Mouse (Mus musculus) left cerebral cortex, adult 18-20 months (tissue): ENCODE measurements around the gene Sorbs2. TPM values are rescaled to one million over a fixed set of nuclear protein-coding genes. Genes with fewer than 3 reads are reported as not detected.
A peak's percentile ranks its signal among the peaks of the same experiment; 100 is the strongest.

Experiments
- DNase-seq, 2 experiments: peaks; one replicate each; pipeline ENCODE4 v3.0.0; 2021 to 2022; ENCODE audit warnings: low spot score in 2 of 2, mixed read lengths in 1 of 2
- total RNA-seq, 2 experiments: library from RNA; stranded (reverse); gene quantifications; 2 replicates each; pipeline ENCODE4 v1.2.3; 2021

The Sorbs2 gene
- total RNA-seq, 2 experiments from 2014 or later = 284 to 324 TPM

DNA sequence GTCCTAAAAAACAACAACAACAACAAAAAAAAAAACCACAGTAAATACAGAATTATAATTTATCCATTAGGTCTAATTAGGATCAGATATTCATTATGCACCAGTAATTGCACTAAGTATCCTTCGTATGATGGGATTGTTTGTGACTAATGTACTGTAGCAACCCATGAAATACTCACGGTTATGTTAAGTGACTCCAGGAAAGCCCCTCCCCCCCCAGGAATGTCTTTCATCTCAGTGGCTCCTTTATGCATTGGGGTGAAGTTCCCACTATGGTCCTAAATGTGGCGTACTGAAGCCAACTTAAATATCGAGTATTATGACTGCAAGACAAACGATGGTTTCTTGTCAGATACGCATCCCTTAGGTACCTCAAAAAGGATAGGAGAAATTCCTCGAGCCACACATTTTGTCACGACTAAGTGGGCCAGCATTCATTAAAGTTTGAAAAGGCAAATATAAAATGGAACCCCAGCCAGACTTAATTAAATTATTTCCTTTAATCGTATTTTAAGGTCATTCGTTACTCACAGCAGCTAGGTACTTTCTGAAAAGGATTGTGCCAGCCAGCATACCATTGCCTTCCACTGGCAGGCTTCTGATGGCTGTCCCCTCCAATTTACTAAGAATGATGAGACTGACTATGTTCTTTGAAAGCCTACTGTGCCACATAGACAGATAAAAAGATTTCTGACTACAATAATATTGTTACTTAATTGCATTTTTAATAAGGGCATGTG lies 169.7 kb downstream of the Sorbs2 start:
- DNase-seq = no peak

- DNase-seq = no peak
Measured at GRCm38 (mm10) chr8:45677854-45678241, 170.3 kb downstream of the Sorbs2 start.

DNA sequence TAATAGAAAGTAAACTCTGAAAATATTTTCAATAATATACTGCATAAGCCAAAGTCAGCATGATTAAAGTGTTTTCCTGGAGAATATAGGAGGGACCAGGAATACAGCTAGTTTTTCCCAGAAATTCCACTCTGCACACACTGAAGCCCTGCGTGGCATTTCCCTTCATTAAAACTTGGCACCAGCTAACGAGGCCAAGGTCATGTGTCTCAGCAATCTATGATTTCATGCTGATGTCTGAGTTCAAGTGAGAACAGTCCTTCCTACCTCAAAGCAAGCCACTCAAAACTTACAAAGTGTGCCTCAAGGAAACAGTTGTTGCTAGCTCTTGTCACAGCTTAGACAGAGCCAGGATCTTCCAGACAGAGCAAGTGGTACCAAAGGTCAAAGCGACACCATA lies 173.6 kb downstream of the Sorbs2 start:
- no peak for DNase-seq

- no peak for DNase-seq
Measured at GRCm38 (mm10) chr8:45682845-45683383, 175.3 kb downstream of the Sorbs2 start.

DNA sequence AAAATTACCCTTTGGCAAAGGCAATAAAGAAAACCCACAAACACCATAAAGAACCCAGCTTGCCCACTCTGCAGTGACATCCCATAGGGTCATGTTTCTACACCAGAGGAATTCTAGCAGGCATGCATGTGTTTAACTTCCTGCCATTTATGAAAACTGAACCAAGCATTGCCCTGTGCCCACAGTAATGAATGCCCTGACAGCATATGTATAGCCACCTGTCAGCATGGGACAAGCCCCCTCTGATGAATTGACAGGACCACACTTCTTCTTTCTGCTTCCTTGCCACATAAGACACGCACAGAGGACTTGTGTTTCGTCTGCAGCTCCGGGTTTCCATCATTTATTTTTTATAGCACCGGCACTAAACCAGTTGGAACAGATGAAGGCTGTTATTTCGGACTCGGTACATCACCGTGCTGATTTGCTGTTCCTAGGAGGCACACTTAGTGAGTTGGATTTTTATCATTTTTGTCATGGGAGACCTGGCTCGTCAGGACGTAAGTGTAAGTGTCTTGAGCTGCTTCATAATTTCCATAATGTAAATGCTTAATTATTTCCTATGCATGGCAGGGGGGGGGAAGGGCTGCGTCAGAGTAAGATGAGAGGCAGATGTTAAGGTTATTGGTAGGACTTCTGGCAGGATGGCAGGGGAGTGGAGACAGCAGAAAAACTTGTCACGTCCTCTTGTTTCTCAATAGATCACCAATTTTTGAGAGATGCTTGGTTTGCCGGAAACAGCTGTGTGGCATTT lies 180.5 kb downstream of the Sorbs2 start:
- no peak for DNase-seq

- DNase-seq = no peak
Measured at GRCm38 (mm10) chr8:45689611-45690207, 182.1 kb downstream of the Sorbs2 start.

DNA sequence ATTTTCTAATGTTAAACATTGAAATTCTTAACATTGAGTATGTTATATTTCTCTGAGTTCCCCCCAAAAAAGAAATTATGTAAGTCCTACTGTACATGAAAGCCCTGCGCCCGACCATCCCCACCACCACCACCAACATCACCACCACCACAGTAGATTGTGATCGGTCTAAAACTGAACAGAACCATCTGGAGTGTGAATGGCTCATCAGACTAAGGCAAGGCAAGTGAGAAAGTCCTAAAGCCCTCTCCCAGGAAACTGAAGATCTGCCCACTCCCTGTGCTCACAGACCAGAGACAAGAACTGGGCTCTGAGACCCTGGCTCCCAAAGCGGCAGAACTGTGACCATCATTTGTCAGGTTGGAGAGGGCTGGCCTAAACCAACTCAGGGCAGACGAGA lies 192.5 kb downstream of the Sorbs2 start:
- DNase-seq = peak; percentile 22 to 37

GRCm38 (mm10) chr8:45703700-45704101 lies 196.1 kb downstream of the Sorbs2 start:
- DNase-seq = peak; percentile 18 to 39

DNA sequence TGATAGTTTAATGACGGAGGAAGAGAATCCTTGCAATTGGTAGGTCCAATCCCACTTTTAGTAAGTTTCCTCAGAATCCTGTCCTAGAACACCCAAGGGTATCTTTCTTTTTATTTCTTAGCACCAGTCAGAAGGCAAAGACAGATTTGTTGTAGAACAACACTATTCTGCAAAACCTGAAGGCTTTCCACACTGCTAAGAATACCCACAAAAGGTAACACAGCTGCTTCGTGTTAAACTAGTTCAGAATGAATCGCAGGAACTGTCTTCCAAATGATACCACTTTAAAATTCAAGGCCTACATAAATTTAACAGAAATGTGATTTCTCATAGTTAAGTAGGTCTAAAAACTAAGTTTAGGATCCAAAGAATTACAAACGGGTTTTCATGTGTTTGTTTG lies 201.5 kb downstream of the Sorbs2 start:
- DNase-seq = no peak

- no peak for DNase-seq
Measured at GRCm38 (mm10) chr8:45709734-45710133, 202.1 kb downstream of the Sorbs2 start.

GRCm38 (mm10) chr8:45712610-45713009 lies 205.0 kb downstream of the Sorbs2 start:
- no peak for DNase-seq

GRCm38 (mm10) chr8:45714806-45715205 lies 207.2 kb downstream of the Sorbs2 start:
- no peak for DNase-seq

DNA sequence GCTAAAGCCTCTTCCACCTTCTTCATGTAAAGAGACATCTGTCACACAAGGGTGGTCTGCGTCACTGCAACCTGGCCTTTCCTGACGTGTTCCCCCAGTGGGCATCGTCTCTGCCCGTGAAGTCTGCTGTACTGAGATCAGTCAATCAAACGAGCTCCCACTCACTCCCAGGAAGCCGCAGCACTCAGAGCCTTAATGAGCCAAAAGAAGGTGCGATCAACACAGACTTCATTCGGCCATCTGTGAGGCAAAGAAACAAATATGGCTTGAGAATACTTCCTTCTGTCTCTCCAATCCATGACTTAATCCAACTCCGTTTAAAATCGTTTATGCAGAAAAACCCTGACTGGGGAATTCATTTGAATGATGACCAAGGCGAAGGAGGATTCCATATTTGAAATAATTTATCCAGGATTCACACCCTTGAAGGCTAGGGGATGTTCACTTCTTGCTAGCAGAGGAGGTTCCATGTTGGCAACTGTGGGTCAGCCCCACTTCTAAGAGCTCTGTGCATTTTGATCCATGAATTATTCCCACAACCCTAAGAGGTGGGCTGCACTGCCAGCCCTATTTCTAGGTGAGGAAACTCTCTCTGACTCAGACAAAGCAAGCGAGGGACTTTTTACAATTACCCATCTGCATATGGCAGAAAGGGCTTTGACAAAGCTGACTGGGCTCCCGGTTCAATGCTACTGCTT lies 207.9 kb downstream of the Sorbs2 start:
- peak; percentile 55 to 70 for DNase-seq

GRCm38 (mm10) chr8:45719776-45720175 lies 212.2 kb downstream of the Sorbs2 start:
- DNase-seq = no peak

- no peak for DNase-seq
Measured at GRCm38 (mm10) chr8:45724204-45724603, 216.6 kb downstream of the Sorbs2 start.

DNA sequence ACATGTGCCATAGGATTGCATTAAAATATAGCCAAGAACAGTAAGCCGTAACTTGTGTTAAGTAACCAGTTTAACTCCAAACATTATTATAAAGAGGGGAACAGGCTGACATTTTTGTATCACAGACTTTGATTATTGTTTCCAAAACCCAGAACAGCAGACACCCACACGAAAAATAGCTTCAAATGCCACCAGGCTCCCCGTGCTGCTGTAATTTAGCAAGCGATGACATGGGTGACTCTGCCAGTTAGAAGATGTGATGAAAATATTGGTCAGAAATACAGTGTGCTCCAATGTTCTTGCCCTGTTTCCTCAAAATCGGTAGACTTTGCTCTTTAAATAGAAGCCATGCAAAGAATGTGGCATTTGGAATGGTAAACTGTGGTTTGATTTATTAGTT lies 217.7 kb downstream of the Sorbs2 start:
- DNase-seq = no peak

GRCm38 (mm10) chr8:45729850-45730382 lies 222.3 kb downstream of the Sorbs2 start:
- no peak for DNase-seq

- DNase-seq = no peak
Measured at GRCm38 (mm10) chr8:45730795-45731194, 223.2 kb downstream of the Sorbs2 start.

DNA sequence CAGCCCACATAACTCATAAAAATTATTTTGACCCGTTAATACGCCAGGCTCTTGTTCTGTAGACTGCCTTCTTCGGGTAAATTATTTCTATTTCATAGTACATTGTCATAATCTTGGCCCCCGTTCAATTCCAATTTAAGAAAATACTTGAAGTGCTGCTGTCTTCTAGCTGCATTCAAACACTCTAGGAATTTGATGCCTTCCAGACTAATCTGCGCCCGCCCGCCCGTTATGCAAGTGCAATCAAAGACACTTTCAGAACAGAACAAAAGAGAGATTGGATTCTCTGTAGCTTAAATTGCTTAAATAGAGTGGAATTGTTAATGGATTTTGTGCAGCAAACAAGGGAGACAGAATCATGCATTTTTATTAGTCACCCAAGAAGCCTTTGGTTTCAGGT lies 226.5 kb downstream of the Sorbs2 start:
- DNase-seq = no peak

- no peak for DNase-seq
Measured at GRCm38 (mm10) chr8:45737266-45737665, 229.7 kb downstream of the Sorbs2 start.

- DNase-seq = no peak
Measured at GRCm38 (mm10) chr8:45743326-45743725, 235.7 kb downstream of the Sorbs2 start.
